Mouse (Mus musculus) heart, postnatal 10 days (tissue): ENCODE measurements around the gene 9130409I23Rik. TPM values are rescaled to one million over a fixed set of nuclear protein-coding genes. Genes with fewer than 3 reads are reported as not detected.
"Not testable (repeated sequence)": the region's sequence is repeated elsewhere in the genome, so short reads cannot be mapped to it uniquely, and the experiment has no call there.

Experiments used
- DNase-seq, 2 experiments: peaks; one replicate each; pipeline ENCODE4 v3.0.0; 2021
- intact Hi-C: fragments of 180-260 bp; cut with DNase I; formaldehyde crosslinking; loops from one replicate; pipeline ENCODE4 v1.15.1; 2025
- total RNA-seq, 2 experiments: library from RNA; stranded (reverse); gene quantifications; 2 replicates each; pipeline ENCODE4 v1.2.3; 2021

9130409I23Rik gene
- total RNA-seq, 2 experiments from 2014 or later: not detected

DNA sequence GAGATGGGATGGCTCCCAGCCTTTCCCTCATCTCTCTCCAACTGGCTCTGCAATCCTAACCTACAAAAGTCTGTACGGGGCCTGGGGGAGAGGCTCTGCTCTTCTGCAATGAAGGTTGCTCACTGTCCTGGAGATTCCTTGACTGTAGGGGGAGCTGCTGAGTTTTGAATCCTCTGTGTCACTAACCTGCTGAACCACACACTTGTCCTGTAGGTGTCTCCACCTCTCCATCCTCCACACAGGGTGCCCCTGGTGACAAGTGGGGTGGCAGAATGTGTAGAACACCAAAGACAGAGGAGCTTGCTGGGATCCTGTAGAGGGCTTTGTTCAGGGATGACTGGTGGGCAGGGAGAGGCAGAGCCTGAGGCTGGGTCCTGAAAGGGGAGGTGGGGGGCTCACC lies 28.8 kb upstream of the 9130409I23Rik start:
- DNase-seq: peak; percentile 66 to 80
- intact Hi-C loops: no loop called here

DNA sequence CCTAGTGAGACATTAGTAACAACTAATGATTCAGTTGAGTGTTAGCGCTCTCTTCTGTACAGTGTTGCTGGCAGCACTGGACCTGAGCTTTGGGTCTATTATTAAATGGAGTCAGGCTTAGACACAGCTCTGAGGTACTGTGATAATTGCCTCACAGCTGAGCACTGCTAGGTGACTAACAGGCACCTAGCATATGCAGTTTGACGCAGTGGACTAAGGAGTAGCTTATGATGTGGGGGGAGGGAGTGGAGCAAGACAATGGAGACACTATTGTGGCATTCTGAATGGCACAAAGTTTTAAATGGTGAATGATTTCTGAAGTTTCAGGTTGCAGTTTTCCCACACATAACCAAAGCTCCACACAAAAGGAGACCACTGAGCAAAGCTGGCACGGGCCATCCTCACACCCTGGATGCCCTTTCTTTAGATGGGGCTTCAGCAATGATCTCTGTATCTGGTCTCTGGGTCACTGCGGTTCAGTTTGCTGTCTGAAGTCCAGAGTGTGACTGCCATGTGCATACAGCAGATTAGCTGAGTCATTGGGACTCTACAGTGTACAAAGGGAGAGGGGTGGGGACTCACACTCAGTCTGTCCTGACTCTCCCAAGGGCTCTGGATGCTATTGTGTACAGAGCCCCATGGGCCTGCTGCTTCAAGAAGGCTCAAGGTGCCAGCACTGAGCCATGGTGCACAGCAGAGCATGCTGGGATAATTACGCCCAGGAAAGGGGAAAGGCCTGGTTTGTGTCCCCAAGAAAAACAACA lies 15.8 kb upstream of the 9130409I23Rik start:
- not testable (repeated sequence) for DNase-seq
- intact Hi-C loops: loop anchor here (5.0 kb wide), 1 partner anchor 133 kb away; the partner anchor contains the start of gene Pycr2

GRCm38 (mm10) chr1:181037623-181038022 lies 13.4 kb upstream of the 9130409I23Rik start:
- intact Hi-C loops: loop anchor here (5.0 kb wide), 1 partner anchor 135 kb away; the partner anchor contains the start of gene Pycr2
- DNase-seq: no peak

DNA sequence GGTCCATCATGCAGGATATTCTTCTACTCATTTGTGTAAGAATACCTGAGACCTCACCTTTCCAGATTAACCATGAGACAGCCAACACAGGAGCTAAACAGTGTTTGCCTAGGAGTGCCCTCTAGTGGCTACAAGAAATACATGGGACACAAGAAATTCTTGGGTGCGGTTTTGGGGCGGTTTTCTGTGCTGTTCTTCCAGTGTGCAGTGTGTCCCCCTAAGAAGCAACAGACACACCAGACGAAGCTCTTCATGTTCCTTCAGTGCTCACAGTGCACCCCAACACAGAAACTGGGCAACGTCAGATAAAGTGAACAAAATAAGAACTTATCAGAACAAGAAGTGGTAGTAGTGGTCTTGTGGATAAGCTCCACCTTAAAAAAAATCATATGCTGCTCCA lies 11.4 kb upstream of the 9130409I23Rik start:
- DNase-seq: peak; percentile 22 to 51
- intact Hi-C loops: loop anchor here (1.0 to 5.0 kb wide), 3 partner anchors 47 to 137 kb away; partner anchors contain the start of gene Pycr2

- intact Hi-C loops: no loop called here
- DNase-seq: no peak
Measured at GRCm38 (mm10) chr1:181047520-181047919, 3.5 kb upstream of the 9130409I23Rik start.

DNA sequence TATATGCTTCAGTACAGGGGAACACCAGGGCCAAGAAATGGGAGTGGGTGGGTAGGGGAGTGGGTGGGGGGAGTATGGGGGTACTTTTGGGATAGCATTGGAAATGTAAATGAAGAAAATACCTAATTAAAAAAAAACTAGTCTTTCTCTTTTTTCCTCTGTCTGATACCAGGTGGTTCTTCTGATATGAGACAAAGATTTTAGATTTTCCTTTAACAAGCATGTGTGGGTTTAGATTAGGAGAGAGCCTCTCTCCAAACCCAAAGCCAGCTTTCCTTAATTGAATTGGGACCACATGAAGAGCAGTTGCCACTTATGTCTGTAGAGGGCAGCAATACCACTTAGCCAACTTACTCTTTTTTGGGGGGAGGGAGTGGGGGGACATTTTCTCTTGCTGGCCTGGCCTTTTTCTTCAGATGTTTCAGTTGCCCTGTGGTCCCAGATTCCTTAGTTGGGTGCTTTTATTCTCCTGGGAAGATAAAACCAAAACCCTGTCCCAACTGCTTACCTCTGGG lies 1.7 kb upstream of the 9130409I23Rik start:
- no peak for DNase-seq
- intact Hi-C loops: no loop called here

DNA sequence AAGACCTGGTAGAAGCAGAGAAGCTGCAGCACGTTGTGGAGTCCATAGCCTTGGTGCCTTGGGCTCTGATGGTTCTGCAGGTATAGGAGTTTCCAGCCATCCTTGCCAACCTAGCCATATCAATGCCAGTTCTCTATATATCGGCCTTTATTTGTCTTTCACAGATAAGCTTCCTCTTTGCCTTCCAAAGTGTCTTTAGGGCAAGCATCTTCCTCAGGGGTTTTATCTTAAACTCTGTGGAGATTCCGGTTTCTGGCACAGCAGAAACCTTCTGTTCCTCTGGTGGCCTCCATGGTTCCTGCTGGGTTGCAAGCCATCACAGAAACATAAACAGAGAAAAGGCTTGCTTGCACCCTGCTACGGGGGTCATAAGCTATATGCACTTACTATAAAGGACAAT lies 1.9 kb downstream of the 9130409I23Rik start:
- DNase-seq: no peak
- intact Hi-C loops: no loop called here

- intact Hi-C loops: no loop called here
- no peak for DNase-seq
Measured at GRCm38 (mm10) chr1:181061784-181062485, 10.9 kb downstream of the 9130409I23Rik start.

DNA sequence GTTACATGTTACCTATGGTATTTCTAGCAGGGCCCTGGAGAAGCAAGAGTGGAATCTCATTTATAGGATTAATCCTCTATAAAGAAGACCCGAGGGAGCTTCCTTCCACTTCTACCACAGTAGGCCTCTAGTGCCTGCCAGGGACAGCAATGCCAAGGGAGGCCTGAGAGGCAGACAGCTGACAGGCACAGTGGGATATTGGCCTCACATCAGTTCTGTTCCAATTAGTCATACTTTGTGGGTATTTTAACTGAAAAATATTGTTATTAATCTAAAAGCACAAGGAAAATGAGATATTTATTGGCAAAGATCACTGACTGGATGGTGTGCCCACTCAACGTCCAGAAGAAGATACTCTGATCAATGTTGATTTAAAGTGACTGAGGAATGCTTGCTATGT lies 13.0 kb downstream of the 9130409I23Rik start:
- intact Hi-C loops: no loop called here
- no peak for DNase-seq

DNA sequence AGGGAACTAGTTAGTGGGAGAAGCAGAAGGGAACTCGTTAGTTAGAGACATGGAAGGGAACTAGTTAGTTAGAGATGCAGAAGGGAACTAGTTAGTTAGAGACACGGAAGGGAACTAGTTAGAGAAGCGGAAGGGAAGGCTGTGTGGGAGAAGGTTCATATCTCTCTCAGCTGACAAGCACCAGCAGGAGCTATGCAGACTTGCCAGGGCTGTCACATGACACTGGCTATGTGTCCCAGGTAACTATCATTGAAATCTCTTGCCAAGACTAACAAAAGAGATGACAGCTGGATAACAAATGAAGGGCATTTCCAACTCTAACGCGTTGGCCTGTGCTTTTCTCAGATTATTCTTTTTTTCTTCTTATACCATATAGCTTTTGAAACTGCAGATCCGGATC lies 13.6 kb downstream of the 9130409I23Rik start:
- intact Hi-C loops: no loop called here
- no peak for DNase-seq

DNA sequence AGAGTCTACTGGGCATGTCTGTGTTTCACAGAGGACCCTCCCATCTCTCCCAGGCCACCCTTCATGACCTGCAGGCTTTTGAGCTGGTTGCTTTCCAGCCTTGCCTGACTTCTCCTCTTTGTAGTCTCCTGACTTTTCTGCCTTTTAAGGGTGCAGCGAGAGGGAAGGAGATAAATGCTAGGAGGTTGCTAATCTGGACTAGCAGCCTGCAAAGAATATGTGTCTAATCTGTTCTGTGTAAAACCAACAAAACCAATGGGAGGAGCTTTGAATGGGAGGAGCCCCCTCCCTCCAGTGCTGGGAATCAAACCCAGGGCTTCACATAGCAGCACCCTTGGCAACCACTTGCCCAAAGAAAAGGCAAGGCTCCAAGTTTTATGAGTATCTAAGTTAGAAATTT lies 17.3 kb downstream of the 9130409I23Rik start:
- intact Hi-C loops: no loop called here
- no peak for DNase-seq

GRCm38 (mm10) chr1:181069671-181070070 lies 18.6 kb downstream of the 9130409I23Rik start:
- DNase-seq: no peak
- intact Hi-C loops: no loop called here

GRCm38 (mm10) chr1:181073075-181073474 lies 22.0 kb downstream of the 9130409I23Rik start:
- DNase-seq: no peak
- intact Hi-C loops: no loop called here

DNA sequence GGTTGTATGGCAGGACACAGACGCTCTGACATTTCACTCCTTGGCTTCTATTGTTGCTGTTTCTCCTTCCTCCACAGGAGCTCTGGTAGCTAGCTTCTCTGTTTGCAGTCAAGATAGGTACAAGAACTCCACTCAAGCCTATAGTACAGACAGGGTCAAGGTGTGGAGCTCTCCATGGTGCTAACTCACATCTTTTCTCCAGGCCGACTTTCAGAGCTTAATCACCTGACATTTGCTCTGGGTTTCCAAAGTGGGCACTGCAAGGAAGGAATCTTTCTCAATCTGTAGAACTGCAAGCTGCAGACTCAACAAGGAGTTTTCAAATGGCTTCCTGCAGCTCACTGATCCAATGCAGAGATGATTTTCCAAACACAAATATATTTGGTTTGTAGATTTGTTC lies 33.0 kb downstream of the 9130409I23Rik start:
- DNase-seq: peak; percentile 14 to 22
- intact Hi-C loops: no loop called here

- intact Hi-C loops: no loop called here
- DNase-seq: no peak
Measured at GRCm38 (mm10) chr1:181090048-181090447, 39.0 kb downstream of the 9130409I23Rik start.

Other genes with a start within 250 kb of the 9130409I23Rik start
- 100 to 1,000 TPM; 868 to 930 TPM for gene H3f3a, start 237.3 kb upstream of the 9130409I23Rik start, total RNA-seq
- gene Sde2, start 200.1 kb upstream of the 9130409I23Rik start, total RNA-seq: 10 to 100 TPM; 15.1 to 15.8 TPM
- gene Lefty2, start 158.1 kb upstream of the 9130409I23Rik start, total RNA-seq: under 1 TPM in 1 of 2 experiments, not detected in 1; 0.27 TPM
- 10 to 100 TPM; 16.7 to 17.4 TPM for gene Pycr2, start 146.9 kb upstream of the 9130409I23Rik start, total RNA-seq
- gene Lefty1, start 116.2 kb upstream of the 9130409I23Rik start, total RNA-seq: 1 to 10 TPM in 1 of 2 experiments, under 1 TPM in 1; 0.57 to 1.1 TPM
- 10 to 100 TPM; 15.1 to 18.5 TPM for gene Tmem63a, start 108.9 kb upstream of the 9130409I23Rik start, total RNA-seq
- 10 to 100 TPM; 20.5 to 21.2 TPM for gene Ephx1, start 30.3 kb upstream of the 9130409I23Rik start, total RNA-seq
- 10 to 100 TPM; 10.4 to 10.6 TPM for gene Nvl, start 93.0 kb downstream of the 9130409I23Rik start, total RNA-seq
- gene Cnih4, start 93.5 kb downstream of the 9130409I23Rik start, total RNA-seq: 10 to 100 TPM; 48.9 to 52.2 TPM
- gene Wdr26, start 160.8 kb downstream of the 9130409I23Rik start, total RNA-seq: 100 to 1,000 TPM; 135 to 147 TPM